In genomic region chr13:109840251-109840650, GRCm38 (mm10) we compare ENCODE assay signal across 21 mouse cellular contexts.
DNase-seq lines count a peak whose midpoint lies in the region; TF ChIP-seq lines count a peak whose summit lies in the region.
"Had no signal": no experiment of that assay in that cellular context is flagged by ENCODE, and none has a peak within 500 bp of the region (broad histone marks: within the 10 kb centered on the region; RNA-seq: fewer than 3 reads in every experiment).

No protein-coding gene starts in this region.

- no peak for TF ChIP-seq EP300 in ES-Bruce4 (IDR thresholded peaks at IDR 0.05; ENCODE audit: insufficient read depth, low read depth, low read length)

- DNase-seq in ES-CJ7 (ENCODE audit: low read depth, low spot score) (peak; percentile 72), R1 (ENCODE audit: low read depth, low spot score) (peak; percentile 87)
- no peak for DNase-seq in heart, adult 8-10 months (ENCODE audit: low spot score)
- DNase-seq in adrenal gland, adult 2 months = no peak
- DNase-seq in embryonic facial prominence, embryonic 10.5 days (ENCODE audit: low spot score) = no peak
- DNase-seq: adrenal gland, postnatal 10 days; adrenal gland, postnatal 25 days; cerebellum, adult 11 months; cerebellum, adult 18-20 months; cerebellum, adult 8-10 months; cerebellum, adult 9-11 months; cerebellum, postnatal 14 days; cerebellum, postnatal 36 days; embryo, embryonic 11 days; forebrain, postnatal 0 days had no signal

- 25% methylated on average over 2 of the region's 2 CpGs for WGBS in embryonic facial prominence, embryonic 10.5 days

- H3K9ac ChIP-seq in ES-Bruce4 (ENCODE audit: low read depth, poor library complexity, severe bottlenecking) = no peak overlapping the region
- H3K9ac ChIP-seq: embryonic facial prominence, embryonic 12.5 days; forebrain, embryonic 13.5 days; forebrain, embryonic 15.5 days; forebrain, postnatal 0 days had no signal

- TF ChIP-seq POLR2A in ES-Bruce4 (IDR thresholded peaks at IDR 0.05; ENCODE audit: insufficient read depth, low read length) = no peak

- H3K4me3 ChIP-seq in ES-Bruce4 (ENCODE audit: low read depth, low read length) = no peak overlapping the region
- H3K4me3 ChIP-seq in embryonic facial prominence, embryonic 10.5 days = no peak overlapping the region
- H3K4me3 ChIP-seq: embryonic facial prominence, embryonic 12.5 days; forebrain, embryonic 13.5 days; forebrain, embryonic 15.5 days had no signal

- H3K9me3 ChIP-seq in ES-Bruce4 (replicated peaks; ENCODE audit: control insufficient read depth, insufficient read depth, low read length, poor library complexity, severe bottlenecking) = no peaks in the 10 kb centered on the region; the same call in 1 of the 2 replicates
- H3K9me3 ChIP-seq in embryonic facial prominence, embryonic 10.5 days = no peaks in the 10 kb centered on the region
- H3K9me3 ChIP-seq: embryonic facial prominence, embryonic 12.5 days; forebrain, embryonic 13.5 days; forebrain, embryonic 15.5 days; G1E had no signal

- H3K4me1 ChIP-seq in ES-Bruce4 (ENCODE audit: control insufficient read depth, insufficient read depth, low read length) = no peaks in the 10 kb centered on the region
- H3K4me1 ChIP-seq in embryonic facial prominence, embryonic 10.5 days = 0 out of 2 replicates have a peak, but pooled peaks cover 12% of the 10 kb centered on the region
- H3K4me1 ChIP-seq: embryonic facial prominence, embryonic 12.5 days; forebrain, embryonic 13.5 days; forebrain, embryonic 15.5 days had no signal

- H3K27me3 ChIP-seq in ES-Bruce4 (ENCODE audit: control insufficient read depth, insufficient read depth, low read length, poor library complexity, severe bottlenecking) = no peaks in the 10 kb centered on the region
- no peaks in the 10 kb centered on the region for H3K27me3 ChIP-seq in embryonic facial prominence, embryonic 10.5 days (replicated peaks; ENCODE audit: low read depth, poor library complexity, severe bottlenecking)
- H3K27me3 ChIP-seq: embryonic facial prominence, embryonic 12.5 days; forebrain, embryonic 13.5 days; forebrain, embryonic 15.5 days; Patski had no signal

- H3K36me3 ChIP-seq in ES-Bruce4 (ENCODE audit: control insufficient read depth, insufficient read depth, low read length, poor library complexity, severe bottlenecking) = no peaks in the 10 kb centered on the region
- no peaks in the 10 kb centered on the region for H3K36me3 ChIP-seq in embryonic facial prominence, embryonic 10.5 days (replicated peaks)
- H3K36me3 ChIP-seq: embryonic facial prominence, embryonic 12.5 days; forebrain, embryonic 15.5 days had no signal

- TF ChIP-seq CTCF in ES-Bruce4 (IDR thresholded peaks at IDR 0.05; ENCODE audit: low read depth, low read length) = no peak

- H3K27ac ChIP-seq in ES-Bruce4 (ENCODE audit: insufficient read depth, low read length) = peak overlapping the region; percentile 44; the same call in 1 of the 2 replicates
- H3K27ac ChIP-seq in embryonic facial prominence, embryonic 10.5 days (replicated peaks) = no peak overlapping the region
- H3K27ac ChIP-seq: embryonic facial prominence, embryonic 12.5 days; forebrain, embryonic 13.5 days; forebrain, embryonic 15.5 days had no signal

Comparison
In these comparisons a context has a peak if more than half of its experiments do, and no peak if none do; other contexts are left out.
1. DNase-seq: peak in ES-CJ7 (single experiment) and R1 (single experiment); none in heart, adult 8-10 months (single experiment), adrenal gland, adult 2 months (single experiment) and embryonic facial prominence, embryonic 10.5 days (single experiment).